Mouse (Mus musculus) midbrain, embryonic 15.5 days (tissue): ENCODE data around the gene Tecta. TPM values are rescaled to one million over a fixed set of nuclear protein-coding genes. Genes with fewer than 3 reads are reported as not detected.
A peak's percentile ranks its signal among the peaks of the same experiment; 100 is the strongest.

Experiments used
- ATAC-seq: fragments of 200-750 bp; cut with Nextera tagmentation; replicated peaks from 2 replicates; pipeline ENCODE4 v1.8.0; 2017; ENCODE audit warnings: moderate TSS enrichment
- H3K27ac ChIP-seq: fragments of 300-500 bp; sonication (generic); 2 replicates; pipeline ENCODE4 v1.5.1; 2015; ENCODE audit warnings: mild to moderate bottlenecking, inconsistent platforms
- H3K27me3 ChIP-seq: fragments of 300-500 bp; sonication (generic); replicated peaks from 2 replicates; pipeline ENCODE4 v1.6.1; 2015; ENCODE audit warnings: inconsistent platforms
- H3K36me3 ChIP-seq: fragments of 300-500 bp; sonication (generic); replicated peaks from 2 replicates; pipeline ENCODE4 v1.6.1; 2015; ENCODE audit warnings: inconsistent platforms
- H3K4me1 ChIP-seq: fragments of 300-500 bp; sonication (generic); 2 replicates; pipeline ENCODE4 v1.6.1; 2015; ENCODE audit warnings: inconsistent platforms
- H3K4me2 ChIP-seq: fragments of 300-500 bp; sonication (generic); 2 replicates; pipeline ENCODE4 v1.6.1; 2015; ENCODE audit warnings: inconsistent platforms, mild to moderate bottlenecking, moderate library complexity
- H3K4me3 ChIP-seq: fragments of 300-500 bp; sonication (generic); 2 replicates; pipeline ENCODE4 v1.5.1; 2015; ENCODE audit warnings: mild to moderate bottlenecking, inconsistent platforms
- H3K9ac ChIP-seq: fragments of 300-500 bp; sonication (generic); 2 replicates; pipeline ENCODE4 v1.6.1; 2015; ENCODE audit warnings: mild to moderate bottlenecking, inconsistent platforms
- H3K9me3 ChIP-seq: fragments of 300-500 bp; sonication (generic); 2 replicates; pipeline ENCODE4 v1.6.1; 2016; ENCODE audit warnings: inconsistent platforms
- WGBS: fragments of 180-500 bp; shearing (Covaris S2); methylation state at CpG from one replicate; pipeline ENCODE4 v1.1.7; 2015; ENCODE audit warnings: mixed read lengths; 5-methylcytosine and 5-hydroxymethylcytosine counted together
- polyA plus RNA-seq: library from polyadenylated mRNA; unstranded; fragments of >200 nt; fragmentation: Nextera tagmentation; extraction: Ambion mirVana; gene quantifications from 2 replicates; pipeline ENCODE4 v1.2.1, GENCODE M21; 2015

Gene Tecta
- polyA plus RNA-seq, result 0.41 and 0.60 TPM in 2 replicates

DNA sequence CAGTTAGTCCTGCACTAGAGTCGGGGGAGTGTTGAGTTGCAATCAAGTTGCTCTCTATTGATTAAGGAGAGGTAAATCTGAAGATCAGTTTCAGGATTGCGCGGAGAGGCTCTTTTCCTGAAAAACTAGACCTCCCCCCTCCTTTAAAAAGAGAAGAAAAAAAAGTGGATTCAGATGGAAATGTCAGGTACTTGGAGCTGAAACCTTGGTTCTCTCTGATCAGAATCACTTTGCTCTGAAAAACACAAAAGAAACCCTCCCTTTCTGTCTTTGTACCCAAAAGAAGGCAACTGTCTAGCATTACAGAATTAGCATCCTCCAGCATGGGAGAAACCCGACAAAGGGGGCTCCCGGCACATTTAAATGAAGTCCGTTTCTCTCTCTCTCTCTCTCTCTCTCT lies at the start of gene Tecta:
TSS of gene Tecta (minus strand) at position 101 of the 400 bp plus-strand sequence.
- 0 out of 2 replicates have a peak within 1 kb of the TSS, but pooled peaks have one; percentile 0 for H3K4me2 ChIP-seq
- H3K4me3 ChIP-seq, result no peak within 1 kb of the TSS
- no peaks in the 10 kb centered on the region for H3K36me3 ChIP-seq
- peaks cover 11% of the 10 kb centered on the region for H3K4me1 ChIP-seq
- WGBS, result 36% methylated on average over 6 of the region's 6 CpGs
- no peak within 1 kb of the TSS for H3K27ac ChIP-seq
- H3K27me3 ChIP-seq, result no peaks in the 10 kb centered on the region; the same call in 1 of the 2 replicates
- H3K9ac ChIP-seq, result no peak within 1 kb of the TSS
- no peaks in the 10 kb centered on the region for H3K9me3 ChIP-seq
- ATAC-seq, result no peak

DNA sequence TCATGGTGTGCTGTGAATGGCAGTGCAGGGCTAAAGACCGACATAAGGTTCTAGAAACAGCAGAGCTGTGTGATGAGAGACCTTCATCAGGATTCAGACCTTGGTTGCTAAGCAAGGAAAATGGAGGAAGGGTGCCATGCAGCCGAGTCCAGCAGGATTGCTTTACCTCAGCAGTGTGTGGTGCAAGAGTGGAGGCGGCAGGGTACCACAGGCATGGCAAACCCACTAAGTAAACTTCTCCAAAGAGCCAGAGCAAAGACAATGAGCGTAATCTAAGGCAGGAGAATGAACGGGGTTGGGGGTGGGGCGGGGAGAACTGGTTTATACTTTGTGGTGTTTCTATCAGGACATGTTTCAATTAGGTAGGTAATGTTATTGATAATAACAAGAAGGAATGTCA lies 49.3 kb upstream of the Tecta start:
- H3K4me1 ChIP-seq, result no peaks in the 10 kb centered on the region
- H3K9me3 ChIP-seq, result no peaks in the 10 kb centered on the region
- H3K4me2 ChIP-seq, result no peak overlapping the region
- H3K36me3 ChIP-seq, result peaks cover 14% of the 10 kb centered on the region; the same call in 1 of the 2 replicates
- H3K4me3 ChIP-seq, result no peak overlapping the region
- no peak for ATAC-seq
- 92% methylated on average over 6 of the region's 6 CpGs for WGBS
- H3K27ac ChIP-seq, result no peak overlapping the region
- no peaks in the 10 kb centered on the region for H3K27me3 ChIP-seq
- H3K9ac ChIP-seq, result no peak overlapping the region

DNA sequence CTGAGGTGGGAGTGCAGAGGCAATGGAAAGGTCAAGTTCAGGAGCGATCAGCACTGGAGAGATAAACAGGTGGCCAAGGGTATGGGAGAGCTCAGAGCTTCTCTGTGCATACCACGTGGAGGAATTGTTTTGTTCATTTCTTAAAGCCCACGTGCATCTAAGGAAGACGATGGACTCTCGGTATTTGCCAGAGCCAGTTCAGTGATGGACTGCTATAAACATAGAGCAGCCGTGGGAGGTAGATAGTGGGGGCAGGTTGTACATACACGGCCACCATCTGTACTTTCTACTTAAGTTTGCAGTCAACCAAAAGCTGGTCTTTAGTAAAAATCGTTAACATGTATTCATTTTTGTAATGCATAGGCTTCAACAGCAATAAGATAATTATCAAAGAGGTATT lies 42.4 kb upstream of the Tecta start:
- peaks cover 27% of the 10 kb centered on the region for H3K36me3 ChIP-seq
- WGBS, result 95% methylated on average over 8 of the region's 8 CpGs
- ATAC-seq, result no peak
- H3K4me2 ChIP-seq, result no peak overlapping the region
- no peaks in the 10 kb centered on the region for H3K4me1 ChIP-seq
- no peak overlapping the region for H3K27ac ChIP-seq
- H3K9ac ChIP-seq, result no peak overlapping the region
- no peaks in the 10 kb centered on the region for H3K9me3 ChIP-seq
- H3K4me3 ChIP-seq, result no peak overlapping the region
- no peaks in the 10 kb centered on the region for H3K27me3 ChIP-seq

DNA sequence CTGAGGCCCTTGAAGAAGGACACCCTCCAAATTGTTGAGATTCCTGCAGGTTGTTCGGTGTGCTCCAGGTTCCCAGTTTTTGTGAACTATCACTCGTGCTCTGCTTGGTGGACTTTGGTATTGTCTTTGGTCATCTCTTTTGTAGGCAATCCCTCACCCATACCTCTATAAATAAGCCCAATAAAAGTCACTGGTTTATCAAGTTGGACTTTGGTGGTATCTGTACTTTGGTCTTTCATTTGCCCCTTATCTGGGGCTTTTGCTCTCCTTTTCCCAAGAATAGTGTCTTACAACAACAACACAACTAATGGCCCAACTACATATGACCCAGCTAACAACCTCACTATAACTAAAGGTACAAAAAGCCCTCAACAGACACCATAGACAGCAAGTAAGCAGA lies 41.5 kb upstream of the Tecta start:
- Histone ChIP-seq H3K9me3 (no peaks in the 10 kb centered on the region), H3K36me3 (peaks cover 34% of the 10 kb centered on the region), H3K4me2 (no peak overlapping the region), H3K4me1 (no peaks in the 10 kb centered on the region), H3K27me3 (no peaks in the 10 kb centered on the region), H3K9ac (no peak overlapping the region), H3K27ac (no peak overlapping the region), H3K4me3 (no peak overlapping the region)
- WGBS, result 95% methylated on average over 2 of the region's 2 CpGs
- no peak for ATAC-seq

DNA sequence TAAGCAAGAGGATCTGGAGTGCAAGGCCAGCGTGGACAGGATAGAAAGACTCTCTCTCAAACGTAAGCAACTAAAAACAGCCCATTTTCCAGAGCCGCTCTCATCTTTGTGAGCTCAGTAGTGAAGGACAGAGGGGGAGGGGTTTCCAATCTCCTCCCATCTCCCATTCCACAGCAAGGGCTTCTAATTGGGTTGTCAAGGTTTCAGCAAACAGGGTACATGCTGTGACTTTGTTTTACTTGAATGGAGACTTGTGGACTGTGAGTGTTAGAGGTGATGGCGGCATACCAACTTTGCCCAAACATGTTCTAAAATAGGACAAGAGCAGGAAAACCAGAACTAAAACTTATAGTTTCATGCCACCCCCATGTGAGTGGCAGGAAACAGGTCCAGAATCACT lies 39.7 kb upstream of the Tecta start:
- H3K27ac ChIP-seq, result no peak overlapping the region
- peaks cover 34% of the 10 kb centered on the region for H3K36me3 ChIP-seq
- no peaks in the 10 kb centered on the region for H3K9me3 ChIP-seq
- 32% methylated on average over 4 of the region's 4 CpGs for WGBS
- ATAC-seq, result no peak
- no peak overlapping the region for H3K9ac ChIP-seq
- H3K4me2 ChIP-seq, result no peak overlapping the region
- no peaks in the 10 kb centered on the region for H3K4me1 ChIP-seq
- no peak overlapping the region for H3K4me3 ChIP-seq
- no peaks in the 10 kb centered on the region for H3K27me3 ChIP-seq

DNA sequence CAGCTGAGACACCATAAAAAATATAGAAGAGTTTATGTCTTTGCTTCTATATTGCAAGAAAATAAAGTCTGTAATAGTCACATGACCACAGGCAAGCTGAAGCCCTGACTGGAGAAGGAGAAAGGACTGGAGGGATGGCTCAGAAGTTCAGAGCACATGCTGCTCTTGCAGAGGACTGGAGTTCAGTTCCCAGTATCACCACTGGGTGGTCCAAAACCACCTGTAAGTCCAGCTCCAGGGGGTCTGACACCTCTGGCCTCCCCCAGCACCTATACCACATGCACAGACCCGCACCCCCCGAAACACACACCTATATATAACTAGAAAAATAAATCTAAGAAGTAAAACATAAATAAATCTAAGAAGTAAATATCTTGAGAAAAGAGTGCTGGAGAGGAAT lies 32.4 kb upstream of the Tecta start:
- WGBS, result 96% methylated on average over 2 of the region's 2 CpGs
- ATAC-seq, result no peak

DNA sequence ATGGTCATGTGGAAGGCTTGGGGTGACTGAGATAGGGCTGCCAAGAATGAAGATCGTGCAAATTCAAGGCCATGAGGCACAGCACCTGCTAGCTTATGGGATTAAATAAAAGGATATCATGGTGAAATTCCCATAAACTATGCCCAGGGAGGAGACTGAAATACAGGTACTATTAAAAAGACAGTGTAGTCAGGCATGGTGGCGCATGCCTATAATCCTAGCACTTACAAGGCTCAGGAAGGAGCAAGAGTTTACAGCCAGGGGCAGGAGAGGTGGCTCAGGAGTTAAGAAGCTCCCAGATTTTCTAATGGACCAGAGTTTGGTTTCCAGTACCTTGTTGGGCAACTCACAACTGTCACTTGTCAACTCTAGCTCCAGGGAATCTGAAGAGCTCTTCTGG lies 31.9 kb upstream of the Tecta start:
- Histone ChIP-seq H3K27me3 (no peaks in the 10 kb centered on the region), H3K4me1 (no peaks in the 10 kb centered on the region; the same call in 1 of the 2 replicates), H3K27ac (no peak overlapping the region), H3K4me2 (no peak overlapping the region), H3K36me3 (peaks cover 3% of the 10 kb centered on the region), H3K4me3 (no peak overlapping the region), H3K9ac (no peak overlapping the region), H3K9me3 (no peaks in the 10 kb centered on the region)
- 92% methylated on average over 2 of the region's 2 CpGs for WGBS
- no peak for ATAC-seq

More for the DNA sequence above, 32.4 kb upstream of the Tecta start:
- H3K36me3 ChIP-seq, result peaks cover 8% of the 10 kb centered on the region
- no peaks in the 10 kb centered on the region; the same call in 1 of the 2 replicates for H3K4me1 ChIP-seq
- no peak overlapping the region for H3K4me3 ChIP-seq
- no peak overlapping the region for H3K4me2 ChIP-seq
- no peaks in the 10 kb centered on the region for H3K9me3 ChIP-seq
- H3K9ac ChIP-seq, result no peak overlapping the region
- H3K27ac ChIP-seq, result no peak overlapping the region
- H3K27me3 ChIP-seq, result no peaks in the 10 kb centered on the region

DNA sequence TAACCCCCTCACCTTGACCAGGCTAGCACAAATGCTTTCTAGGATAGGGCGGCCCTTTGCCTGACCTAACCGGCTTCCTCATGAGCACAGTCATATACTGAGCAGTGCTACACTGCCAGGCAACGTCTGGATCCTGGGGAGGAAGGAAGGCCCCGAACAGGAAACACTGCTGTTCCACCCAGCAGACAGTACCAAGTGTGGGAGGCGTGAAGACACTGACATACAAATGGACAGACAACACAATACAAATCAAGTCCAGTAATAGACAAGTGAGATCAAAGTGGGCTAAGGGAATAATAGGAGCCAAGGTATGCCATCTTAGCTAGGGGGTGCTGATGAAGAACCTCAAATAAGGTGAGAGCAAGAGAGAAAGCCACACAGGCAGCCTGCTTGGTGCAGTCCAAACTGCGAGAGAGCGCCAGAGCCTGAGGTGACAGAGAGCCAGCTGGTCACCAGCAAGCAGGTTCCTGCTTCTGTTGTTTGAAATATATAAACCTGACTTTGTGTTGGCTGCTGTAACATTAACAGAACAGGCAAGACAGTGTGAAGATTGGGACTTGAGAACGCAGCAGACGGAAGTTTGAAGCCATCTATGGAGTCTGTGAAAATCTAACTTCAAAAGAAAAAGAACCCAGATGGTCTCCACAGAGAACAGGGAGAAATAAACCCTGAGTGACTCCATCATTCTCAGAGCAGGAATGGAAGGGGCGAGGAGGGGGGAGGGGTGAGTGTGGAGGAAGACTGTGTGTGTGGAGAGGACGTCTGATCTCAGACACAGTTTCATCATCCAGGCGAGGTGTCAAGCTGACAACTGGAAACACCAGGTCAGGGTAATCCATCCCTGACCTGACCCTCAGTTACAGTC lies 28.6 kb upstream of the Tecta start:
- Histone ChIP-seq H3K27me3 (no peaks in the 10 kb centered on the region), H3K36me3 (no peaks in the 10 kb centered on the region; the same call in 1 of the 2 replicates), H3K9me3 (no peaks in the 10 kb centered on the region), H3K4me1 (no peaks in the 10 kb centered on the region; the same call in 1 of the 2 replicates), H3K4me3 (no peak overlapping the region), H3K4me2 (no peak overlapping the region), H3K9ac (no peak overlapping the region), H3K27ac (no peak overlapping the region)
- WGBS, result 82% methylated on average over 12 of the region's 12 CpGs
- ATAC-seq, result no peak

DNA sequence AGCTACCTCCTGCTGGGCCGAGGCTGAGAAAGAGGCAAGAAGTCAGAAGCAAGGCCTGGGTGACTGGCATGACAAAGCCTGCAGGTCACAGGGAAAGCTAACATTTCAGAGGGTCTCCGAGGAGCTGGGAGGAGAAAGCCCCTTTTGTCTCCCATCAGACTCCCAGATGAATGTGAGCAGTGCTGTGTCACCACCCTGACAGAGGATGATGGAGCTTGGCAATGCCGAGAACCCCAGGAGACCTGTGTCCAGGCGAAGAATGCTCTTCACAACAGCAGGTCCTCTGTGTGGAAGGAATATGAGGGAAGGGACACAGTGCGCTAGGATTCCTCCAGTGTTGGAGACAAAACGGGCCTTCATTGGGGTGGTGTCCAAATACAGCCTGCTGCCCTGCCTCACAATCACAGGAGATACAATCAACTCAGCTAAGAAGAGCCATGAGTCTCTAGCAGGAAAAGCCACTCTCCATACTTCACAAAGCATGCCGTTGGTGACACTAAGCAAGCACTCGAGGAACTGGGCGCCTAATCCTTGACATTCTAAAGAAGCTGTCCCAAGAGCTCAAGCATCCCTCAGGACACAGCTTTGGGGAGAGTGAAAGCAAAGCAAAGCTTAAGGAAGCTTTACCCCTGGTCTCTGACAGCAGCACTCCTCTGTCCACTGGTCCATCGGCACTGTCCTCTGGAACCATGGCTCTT lies 27.1 kb upstream of the Tecta start:
- no peak for ATAC-seq
- Histone ChIP-seq H3K36me3 (no peaks in the 10 kb centered on the region; the same call in 1 of the 2 replicates), H3K9me3 (no peaks in the 10 kb centered on the region), H3K27me3 (no peaks in the 10 kb centered on the region), H3K4me1 (no peaks in the 10 kb centered on the region; the same call in 1 of the 2 replicates), H3K9ac (no peak overlapping the region), H3K4me3 (no peak overlapping the region), H3K4me2 (no peak overlapping the region), H3K27ac (no peak overlapping the region)
- WGBS, result 34% methylated on average over 10 of the region's 10 CpGs

DNA sequence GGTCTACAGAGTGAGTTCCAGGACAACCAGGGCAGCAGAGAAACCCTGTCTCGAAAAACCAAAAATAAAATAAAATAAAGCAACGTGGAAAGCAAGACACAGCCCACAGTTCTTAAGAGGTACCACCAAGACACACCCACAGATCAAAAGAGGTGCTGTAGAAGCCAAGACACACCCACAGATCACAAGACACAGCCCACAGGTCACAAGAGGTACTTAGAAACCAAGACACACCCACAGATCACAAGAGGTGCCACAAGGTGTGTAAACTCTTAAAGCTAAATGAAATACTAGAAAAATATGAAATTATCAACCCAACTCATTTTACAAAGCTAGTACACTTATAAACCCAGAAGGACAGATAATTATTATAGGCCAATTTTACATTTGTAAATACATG lies 23.9 kb upstream of the Tecta start:
- ATAC-seq, result no peak
- H3K36me3 ChIP-seq, result peaks cover 6% of the 10 kb centered on the region; the same call in 1 of the 2 replicates
- 93% methylated on average over 2 of the region's 2 CpGs for WGBS

DNA sequence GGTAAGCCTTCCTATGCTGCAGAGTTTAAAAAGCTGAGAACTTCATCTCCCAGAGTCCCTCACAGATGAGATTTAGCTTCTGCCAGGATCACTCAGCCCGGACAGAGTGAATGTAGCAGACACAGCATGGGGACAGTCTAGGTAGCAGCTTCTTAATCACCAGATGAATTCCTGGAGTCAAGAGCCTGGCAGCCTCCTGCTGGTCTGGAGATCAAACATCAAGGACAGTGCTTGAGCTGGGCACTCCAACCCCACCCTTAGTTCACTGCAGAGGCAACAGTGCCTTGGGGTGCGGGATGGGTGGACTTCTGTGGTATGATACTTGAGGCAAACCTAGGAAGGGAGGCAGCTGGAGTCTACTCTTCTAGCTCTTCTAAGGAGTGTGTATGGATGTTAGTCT lies 20.0 kb upstream of the Tecta start:
- H3K4me2 ChIP-seq, result no peak overlapping the region
- peaks cover 6% of the 10 kb centered on the region; the same call in 1 of the 2 replicates for H3K36me3 ChIP-seq
- H3K9me3 ChIP-seq, result no peaks in the 10 kb centered on the region
- WGBS, result 71% methylated on average over 2 of the region's 2 CpGs
- no peak overlapping the region for H3K27ac ChIP-seq
- H3K4me1 ChIP-seq, result no peaks in the 10 kb centered on the region
- no peak overlapping the region for H3K9ac ChIP-seq
- ATAC-seq, result no peak
- H3K27me3 ChIP-seq, result no peaks in the 10 kb centered on the region
- no peak overlapping the region for H3K4me3 ChIP-seq

More for the DNA sequence above, 23.9 kb upstream of the Tecta start:
- H3K27ac ChIP-seq, result no peak overlapping the region
- no peak overlapping the region for H3K9ac ChIP-seq
- H3K4me1 ChIP-seq, result no peaks in the 10 kb centered on the region; the same call in 1 of the 2 replicates
- no peak overlapping the region for H3K4me2 ChIP-seq
- H3K9me3 ChIP-seq, result no peaks in the 10 kb centered on the region
- no peak overlapping the region for H3K4me3 ChIP-seq
- H3K27me3 ChIP-seq, result no peaks in the 10 kb centered on the region

DNA sequence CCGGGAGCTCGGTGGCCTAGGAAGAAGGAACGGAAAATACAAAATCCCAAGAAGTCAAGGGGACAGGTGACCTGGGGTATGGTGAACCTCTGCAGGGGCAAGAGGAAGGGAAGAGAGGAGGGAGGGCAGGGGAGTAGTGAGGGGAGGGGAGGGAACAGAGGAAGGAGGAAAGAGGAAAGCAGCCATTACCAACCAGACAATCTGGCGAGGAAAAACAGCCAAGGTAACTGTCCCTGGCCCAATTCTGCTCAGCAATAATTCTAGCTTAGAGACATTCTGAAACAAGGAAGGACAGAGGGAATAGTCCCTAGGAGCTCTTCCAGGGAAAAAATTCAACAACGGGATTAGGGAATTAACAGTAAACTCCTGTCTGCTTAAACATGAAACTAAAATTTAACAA lies 19.1 kb upstream of the Tecta start:
- no peaks in the 10 kb centered on the region for H3K27me3 ChIP-seq
- no peak overlapping the region for H3K9ac ChIP-seq
- WGBS, result 97% methylated on average over 5 of the region's 5 CpGs
- ATAC-seq, result no peak
- no peak overlapping the region for H3K4me3 ChIP-seq
- no peak overlapping the region for H3K27ac ChIP-seq
- peaks cover 6% of the 10 kb centered on the region; the same call in 1 of the 2 replicates for H3K36me3 ChIP-seq
- no peak overlapping the region for H3K4me2 ChIP-seq
- H3K9me3 ChIP-seq, result no peaks in the 10 kb centered on the region
- H3K4me1 ChIP-seq, result 0 out of 2 replicates have a peak, but pooled peaks cover 3% of the 10 kb centered on the region
